Mouse (Mus musculus) layer of hippocampus, postnatal 36 days (tissue): ENCODE results near the gene Gfod2. TPM values are rescaled to one million over a fixed set of nuclear protein-coding genes. Genes with fewer than 3 reads are reported as not detected.

Experiments used
- DNase-seq, 2 experiments: peaks; one replicate each; pipeline ENCODE4 v3.0.0; 2022
- total RNA-seq, 2 experiments: library from RNA; stranded (reverse); gene quantifications; 2 replicates each; pipeline ENCODE4 v1.2.3; 2021

Gene Gfod2
- total RNA-seq, 2 experiments from 2014 or later = 21.9 to 22.5 TPM

DNA sequence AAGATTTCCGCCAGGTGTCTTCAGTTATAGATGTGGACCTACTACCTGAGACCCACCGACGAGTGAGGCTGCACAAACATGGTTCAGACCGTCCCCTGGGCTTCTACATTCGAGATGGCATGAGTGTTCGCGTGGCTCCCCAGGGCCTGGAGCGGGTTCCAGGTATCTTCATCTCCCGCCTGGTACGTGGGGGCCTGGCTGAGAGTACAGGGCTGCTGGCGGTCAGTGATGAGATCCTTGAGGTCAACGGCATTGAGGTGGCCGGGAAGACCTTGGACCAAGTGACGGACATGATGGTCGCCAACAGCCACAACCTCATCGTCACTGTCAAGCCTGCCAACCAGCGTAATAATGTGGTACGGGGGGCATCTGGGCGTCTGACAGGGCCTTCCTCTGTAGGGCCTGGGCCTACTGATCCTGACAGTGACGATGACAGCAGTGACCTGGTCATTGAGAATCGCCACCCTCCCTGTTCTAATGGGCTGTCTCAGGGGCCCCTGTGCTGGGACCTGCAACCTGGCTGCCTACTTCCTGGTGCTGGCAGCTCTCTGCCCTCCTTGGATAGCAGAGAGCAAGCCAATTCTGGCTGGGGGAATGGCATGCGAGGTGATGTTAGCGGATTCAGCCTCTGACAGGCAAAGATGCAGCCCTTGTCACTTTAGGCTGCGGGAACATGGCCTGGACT is 55.6 kb downstream of the Gfod2 start:
- no peak for DNase-seq

DNA sequence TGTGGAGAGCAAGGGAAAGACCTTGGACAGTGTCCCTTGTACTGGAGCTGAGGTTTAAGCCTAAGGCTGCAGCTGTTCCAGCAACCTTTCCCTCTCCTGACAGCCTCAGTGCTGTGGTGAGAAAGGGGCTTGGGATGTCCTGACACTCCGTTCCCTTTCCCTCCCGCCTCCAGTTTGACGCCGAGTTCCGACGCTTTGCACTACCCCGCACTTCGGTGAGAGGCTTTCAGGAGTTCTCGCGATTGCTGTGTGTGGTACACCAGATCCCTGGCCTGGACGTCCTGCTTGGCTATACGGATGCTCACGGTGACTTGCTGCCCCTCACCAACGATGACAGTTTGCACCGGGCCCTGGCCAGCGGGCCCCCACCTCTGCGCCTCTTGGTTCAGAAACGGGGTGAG is 56.5 kb downstream of the Gfod2 start:
- no peak for DNase-seq

DNA sequence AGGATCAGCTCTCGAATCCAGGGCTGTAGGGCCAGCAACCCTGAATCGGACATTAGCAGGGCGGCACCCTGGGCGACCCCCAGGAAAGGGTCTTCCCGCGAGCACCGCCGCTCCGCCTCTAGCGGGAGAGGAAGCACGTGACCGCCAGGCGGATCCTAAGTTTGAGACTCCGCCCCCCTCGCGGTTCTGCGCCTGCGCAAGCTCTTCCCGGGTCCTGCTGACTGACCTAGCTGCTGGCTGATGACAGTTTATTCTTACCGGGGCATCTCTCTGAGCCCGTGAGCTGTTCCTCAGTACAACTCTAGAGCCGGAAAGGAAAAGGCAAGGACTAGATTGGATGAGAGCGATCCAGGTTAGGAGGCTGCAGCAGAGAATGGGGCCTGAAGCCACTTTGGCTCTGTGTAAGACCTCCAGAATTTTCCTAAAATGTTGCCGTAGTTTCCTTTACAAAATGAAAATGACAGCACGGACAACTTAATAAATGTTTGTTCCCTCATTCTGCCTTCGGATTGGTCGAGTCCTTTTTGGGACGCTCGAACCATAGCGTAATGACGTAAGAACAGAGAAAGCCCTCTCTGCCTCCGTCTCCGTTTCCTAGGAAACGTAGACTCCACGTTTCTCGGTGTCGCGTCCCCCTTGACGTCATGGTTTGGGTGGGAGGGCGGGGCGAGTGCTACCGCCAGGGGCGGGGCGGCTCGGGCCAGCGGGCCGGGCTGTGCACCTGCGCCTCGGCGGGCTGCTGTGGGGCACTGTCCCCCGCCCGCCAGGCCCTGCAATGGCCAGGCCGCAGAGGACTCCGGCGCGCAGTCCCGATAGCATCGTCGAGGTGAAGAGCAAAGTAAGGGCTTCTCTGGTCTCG is 57.3 kb downstream of the Gfod2 start, which contains the start of the genes Acd and Pard6a:
Gene Acd, minus strand, starts transcription at position 137 of the 859 bp plus-strand sequence.
Gene Pard6a, plus strand, starts transcription at position 183 of the 859 bp plus-strand sequence.
- DNase-seq = peak; percentile 93 to 95

DNA sequence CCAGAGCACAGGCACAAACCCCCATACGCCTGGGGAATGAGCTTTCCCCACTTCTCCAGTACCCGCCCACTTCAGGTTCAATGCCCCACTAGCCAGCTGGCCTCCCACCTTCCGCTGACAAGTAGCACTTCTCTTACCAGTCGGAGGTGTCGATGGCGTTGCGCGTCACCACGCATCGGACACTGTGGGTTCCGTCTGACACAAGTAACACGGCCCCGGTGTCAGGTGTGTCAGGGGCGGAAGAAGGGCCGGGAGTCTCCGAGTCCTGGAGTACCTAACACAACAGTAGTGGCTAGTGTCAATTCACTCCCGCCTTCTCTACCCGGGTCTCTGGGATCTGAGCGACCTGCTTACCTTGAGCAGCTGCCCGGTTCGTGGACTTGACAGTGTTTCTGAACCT is 57.9 kb downstream of the Gfod2 start:
- no peak for DNase-seq

DNA sequence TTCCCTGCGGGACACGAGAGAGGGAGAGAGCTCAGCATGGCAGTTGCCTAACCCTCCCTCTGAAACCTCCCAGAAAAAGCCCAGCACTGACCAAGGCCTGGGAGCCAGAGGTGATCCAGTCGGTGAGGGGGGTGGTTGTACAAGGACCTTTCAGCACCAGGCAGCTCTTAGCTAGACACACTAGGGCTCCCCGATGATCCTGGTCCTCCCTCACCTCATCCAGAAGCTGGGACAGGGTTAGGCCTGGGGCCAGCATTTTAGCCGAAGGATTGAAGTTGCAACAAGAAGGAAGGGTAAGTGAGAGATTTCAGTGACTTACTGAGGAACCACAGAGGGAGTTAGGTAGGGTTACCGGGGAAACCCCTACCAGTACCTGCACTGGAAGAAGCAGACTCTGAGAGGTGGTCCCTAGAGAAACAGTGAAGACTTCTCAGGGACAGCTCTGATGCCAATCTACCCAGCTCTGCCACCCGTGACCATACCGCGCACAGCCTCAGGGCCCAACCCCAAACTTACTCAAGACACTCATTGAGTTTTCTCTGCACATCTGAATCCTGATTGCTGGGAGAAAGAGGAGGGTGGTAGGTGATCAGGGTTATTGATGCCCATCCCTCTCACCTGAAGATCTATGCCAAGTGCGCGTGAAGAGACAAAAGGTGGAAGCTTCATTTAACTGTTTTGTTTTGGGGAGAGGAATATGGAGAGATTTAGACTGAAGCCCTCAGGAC is 58.8 kb downstream of the Gfod2 start:
- no peak for DNase-seq

DNA sequence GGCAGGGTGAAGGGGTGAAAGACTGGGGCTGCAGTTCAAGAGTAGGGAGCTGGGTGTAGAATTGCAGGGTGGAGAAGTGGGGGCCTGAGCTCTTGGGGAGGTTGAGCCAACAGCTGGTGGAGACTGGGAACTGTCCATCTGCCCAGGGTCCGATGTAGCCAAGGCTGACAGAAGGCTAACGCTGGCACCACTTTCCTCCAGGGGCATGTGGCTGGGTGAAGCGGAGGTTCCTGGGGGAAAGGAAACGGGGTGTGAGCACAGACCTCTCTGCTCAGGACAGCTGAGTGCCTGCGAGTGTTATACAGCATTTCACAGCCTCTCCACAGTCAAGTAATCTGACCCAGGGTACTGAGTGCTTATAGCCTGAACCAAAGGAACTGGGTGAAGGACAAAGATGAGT is 59.7 kb downstream of the Gfod2 start:
- DNase-seq = no peak

DNA sequence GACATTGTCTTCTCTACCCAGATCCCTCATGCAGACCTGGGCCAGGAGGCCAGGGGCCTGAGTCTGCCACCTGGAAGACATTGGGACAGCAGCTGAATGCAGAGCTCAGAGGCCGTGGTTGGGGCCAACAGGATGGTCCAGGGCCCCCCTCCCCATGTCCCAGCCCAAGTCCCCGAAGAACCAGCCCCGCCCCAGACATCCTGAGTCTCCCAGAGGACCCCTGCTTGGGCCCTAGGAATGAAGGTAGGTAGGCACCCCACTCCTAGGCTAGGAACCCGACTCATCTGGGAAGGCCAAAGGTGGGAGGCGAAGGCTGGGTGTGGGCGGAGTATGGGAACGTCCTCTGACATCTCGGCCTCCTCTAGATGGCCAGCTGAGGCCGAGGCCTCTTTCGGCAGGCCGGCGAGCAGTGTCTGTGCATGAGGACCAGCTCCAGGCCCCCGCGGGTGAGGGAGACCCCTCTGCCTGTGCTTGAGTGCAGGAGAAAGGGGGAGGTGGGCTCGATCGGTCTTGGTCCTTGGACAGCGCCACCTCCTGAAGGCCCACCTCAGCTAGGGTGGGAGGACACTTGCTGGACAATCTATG is 61.2 kb downstream of the Gfod2 start:
- DNase-seq = no peak

DNA sequence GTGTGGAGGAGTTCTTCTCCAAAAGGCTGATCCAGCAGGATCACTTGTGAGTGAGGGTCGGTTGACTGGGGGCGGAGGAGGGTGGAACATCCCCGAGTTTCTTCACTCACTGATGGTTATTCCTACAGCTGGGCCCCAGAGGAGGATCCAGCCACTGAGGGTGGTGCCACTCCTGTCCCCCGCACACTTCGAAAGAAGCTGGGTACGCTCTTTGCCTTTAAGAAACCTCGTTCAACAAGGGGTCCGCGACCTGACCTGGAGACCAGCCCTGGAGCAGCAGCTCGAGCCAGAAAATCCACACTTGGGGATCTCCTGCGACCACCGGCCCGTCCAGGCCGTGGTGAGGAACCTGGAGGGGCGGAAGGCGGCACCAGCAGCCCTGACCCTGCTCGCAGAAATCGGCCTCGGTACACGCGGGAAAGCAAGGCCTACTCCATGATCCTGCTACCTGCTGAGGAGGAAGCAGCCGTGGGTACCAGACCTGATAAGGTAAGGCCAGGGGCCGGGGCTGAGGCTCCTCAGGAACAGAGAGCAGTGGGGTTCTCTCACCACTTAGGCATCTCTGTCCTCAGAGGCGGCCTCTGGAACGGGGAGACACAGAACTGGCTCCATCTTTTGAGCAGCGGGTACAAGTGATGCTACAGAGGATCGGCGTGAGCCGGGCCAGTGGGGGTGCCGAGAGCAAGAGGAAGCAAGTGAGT is 63.2 kb downstream of the Gfod2 start:
- no peak for DNase-seq

DNA sequence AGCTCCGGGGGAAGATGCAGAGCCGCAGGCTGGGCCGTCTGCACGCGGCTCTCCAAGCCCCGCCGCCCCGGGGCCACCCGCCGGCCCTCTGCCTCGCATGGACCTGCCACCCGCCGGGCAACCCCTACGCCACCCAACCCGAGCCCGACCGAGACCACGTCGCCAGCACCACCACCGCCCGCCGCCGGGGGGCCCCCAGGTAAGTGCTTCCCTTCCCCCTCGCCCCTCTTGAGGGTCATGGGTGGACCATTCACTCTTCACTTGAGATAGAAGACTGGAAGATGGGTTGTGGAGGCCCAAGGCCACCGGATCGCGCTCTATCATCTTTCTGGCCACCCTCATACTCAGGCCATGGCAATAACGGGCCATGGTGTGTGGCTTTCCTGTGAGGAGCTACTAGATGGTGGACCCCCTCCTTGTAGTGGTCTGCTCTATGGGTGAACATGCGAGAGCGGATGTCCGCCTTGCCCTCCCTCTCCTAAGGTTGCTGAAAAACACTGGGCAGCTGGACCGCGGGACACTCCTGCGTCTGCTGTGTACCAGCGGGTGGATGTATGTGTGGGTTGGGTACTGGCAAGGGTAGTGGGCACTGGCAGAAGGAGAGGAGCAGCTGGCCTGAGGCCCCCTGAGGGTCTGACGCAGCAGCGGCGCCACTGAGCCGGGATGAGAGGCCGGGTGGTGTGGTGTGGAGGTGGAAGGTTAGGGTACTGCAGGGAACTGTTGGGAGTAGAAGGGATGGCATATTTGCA is 64.2 kb downstream of the Gfod2 start:
- DNase-seq = peak; percentile 45 to 48

DNA sequence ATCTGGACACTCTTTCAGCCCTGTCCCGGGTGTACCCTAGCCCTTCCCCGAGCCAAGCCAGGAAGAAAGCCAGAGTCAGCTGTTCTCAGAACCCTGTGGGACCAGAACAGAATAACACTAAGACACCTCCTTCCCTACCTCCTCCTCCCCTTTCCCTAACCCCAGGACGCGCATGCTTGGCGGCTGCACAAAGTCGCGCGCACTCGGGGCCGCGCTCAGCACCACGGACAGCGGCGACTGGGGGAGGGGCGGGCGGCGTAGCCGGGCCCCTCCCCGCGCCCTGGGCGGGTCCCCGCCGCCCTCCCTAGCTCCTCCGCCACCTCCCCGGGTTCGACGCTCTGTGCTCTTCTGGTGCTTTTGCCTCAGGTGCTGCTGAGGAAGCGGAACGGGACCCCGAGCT is 64.8 kb downstream of the Gfod2 start:
- DNase-seq = peak; percentile 79 to 81

DNA sequence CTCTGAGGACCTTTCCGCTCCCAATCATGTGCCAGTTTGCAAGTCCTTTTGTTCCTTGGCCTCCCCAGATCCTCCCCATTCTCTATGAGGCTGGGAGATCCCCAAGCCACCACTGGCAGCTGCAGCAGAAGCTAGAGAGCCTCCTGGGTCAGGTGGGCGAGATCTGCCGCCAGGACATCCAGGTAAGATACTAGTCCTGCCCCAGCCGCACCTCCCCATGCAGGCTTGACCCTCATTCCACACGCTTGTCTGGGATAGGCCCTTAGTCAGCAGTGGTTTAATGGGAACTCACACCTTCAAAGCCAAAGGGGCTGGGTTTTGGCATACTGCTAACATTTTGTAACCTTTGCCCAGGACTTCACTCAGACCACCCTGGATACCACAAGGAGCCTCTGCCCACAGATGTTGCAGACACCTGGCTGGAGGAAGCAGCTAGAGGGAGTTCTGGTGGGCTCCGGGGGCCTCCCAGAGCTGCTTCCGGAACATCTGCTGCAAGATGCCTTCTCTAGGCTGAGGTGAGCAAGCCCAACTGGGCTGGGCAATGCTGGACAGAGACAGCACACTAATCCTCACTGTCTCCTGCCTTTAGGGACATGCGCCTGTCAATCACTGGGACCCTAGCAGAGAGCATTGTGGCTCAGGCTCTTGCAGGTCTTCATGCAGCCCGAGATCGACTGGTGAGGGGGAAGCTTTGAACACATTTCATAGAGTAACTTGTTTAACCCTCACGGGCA is 65.8 kb downstream of the Gfod2 start:
- DNase-seq = no peak

DNA sequence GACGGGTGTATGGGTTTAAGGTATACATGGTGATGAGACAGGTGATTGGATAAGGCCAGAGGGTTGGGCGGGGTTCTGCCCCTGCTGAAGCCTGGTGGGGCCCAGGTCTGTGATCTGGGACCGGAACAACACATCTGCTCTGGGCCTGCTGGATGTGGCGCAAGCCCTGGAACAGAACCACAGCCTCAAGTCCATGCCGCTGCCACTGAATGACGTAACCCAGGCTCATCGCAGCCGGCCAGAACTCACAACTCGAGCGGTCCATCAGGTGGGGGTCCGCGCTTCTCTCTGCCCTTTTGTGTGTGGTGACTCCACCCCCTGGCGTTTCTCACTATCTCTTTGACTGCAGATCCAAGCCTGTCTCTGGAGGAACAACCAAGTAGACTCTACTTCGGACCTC is 67.5 kb downstream of the Gfod2 start:
- DNase-seq = no peak

DNA sequence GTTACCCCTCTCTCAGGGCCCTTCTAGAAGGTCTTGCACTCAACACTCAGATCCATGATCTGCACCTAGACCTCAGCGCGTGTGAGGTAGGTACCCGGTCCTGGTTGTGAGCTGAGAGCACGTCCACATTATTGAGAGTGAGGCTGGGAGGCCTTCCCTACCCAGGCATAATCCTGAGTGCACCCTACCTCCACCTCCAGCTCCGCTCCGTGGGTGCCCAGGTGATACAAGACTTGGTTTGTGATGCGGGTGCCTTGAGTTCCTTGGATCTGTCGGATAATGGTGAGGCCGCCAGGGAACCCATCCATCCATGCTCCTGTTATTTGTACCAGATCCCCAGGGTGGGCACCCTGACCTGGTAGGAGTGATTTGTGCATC is 68.5 kb downstream of the Gfod2 start:
- DNase-seq = no peak

DNA sequence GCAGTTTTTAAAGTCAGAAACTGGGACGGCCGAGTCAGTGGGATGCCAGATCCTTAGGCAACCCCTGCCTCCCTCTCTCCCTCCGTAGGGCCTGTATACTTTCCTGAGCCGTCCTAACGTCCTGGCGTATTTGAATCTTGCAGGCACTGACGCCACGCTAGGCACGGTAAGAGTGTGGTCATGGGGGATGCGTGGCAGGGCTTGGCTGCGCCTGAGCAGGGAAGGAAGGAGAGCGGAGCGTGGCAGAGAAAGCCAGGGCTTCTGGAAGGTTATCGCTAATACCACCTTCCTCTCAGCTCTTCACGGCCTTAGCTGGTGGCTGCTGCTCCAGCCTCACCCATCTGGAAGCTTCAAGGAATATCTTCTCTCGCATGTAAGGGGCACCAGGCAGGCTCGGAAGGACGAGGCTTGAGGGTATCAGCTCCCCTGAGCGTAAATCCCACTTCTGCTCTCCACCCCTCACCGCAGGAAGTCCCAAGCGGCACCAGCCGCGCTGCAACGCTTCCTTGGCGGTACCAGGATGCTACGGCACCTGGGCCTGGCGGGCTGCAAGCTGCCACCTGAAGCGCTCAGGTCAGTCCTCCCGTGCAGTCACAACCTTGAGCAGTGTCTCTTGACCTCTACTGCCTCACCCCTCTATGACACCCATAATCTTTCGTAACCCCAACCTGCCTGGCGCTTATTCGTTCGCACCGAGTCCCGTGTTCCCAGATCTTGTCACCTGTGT is 69.0 kb downstream of the Gfod2 start:
- DNase-seq = no peak

DNA sequence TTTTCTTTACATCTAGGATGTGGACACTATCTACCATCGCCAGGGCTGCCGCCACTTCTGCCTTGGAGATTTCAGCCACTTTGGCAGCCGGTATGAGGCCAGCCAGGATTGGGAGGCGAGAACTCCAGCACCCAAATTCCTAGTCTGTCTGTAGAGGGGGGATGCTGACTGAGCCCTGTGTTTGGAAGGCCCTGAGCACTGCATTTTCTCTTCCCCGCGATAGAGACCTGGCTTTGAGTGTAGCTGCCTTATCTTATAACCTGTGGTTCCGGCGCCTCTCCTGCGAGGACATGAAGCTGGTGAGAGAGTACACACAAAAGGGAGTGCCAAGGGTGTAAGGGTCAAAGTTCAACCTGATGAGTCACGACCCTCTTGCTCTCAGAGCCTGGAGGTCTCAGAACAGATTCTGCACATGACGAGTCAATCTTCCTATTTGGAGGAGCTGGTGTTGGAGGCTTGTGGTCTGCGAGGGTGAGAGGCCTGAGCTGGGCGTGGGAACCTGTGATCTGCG is 70.2 kb downstream of the Gfod2 start:
- DNase-seq = no peak

DNA sequence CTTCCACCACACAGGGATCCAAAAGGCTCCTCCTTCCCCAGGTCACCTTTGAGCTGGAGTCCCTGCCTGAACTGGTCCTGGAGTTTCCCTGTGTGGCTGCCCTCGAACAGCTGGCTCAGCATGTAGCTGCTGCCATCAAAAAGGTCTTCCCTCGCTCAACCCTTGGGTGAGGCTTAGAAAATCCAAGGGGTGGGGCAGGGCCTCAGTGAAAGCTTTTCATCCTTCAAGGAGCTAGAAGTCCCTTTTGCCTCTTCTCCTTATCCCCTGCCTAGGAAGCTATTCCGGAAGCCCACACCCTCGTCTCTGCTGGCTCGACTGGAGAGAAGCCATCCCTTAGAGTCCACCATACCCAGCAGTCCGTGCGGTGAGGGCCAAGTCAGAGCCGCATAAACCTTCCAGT is 71.0 kb downstream of the Gfod2 start:
- DNase-seq = no peak

DNA sequence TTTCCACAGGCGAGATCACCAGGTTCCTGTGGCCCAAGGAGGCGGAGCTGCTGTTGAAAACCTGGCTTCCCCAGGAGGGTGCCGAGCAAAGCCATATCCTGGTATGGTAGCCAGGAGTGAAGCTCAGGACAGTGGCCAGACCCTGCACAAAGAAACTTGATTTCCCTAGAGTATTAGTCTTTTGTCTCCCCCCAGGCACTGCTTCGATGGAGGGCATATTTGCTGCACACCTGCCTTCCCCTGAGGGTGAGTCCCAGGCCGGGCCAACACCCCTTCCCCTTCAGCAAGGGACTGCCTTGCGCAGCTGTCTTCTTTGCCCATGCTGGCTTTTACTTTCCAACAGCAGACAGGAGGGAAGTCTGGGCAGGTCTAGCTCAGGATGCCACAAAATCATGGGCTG is 71.9 kb downstream of the Gfod2 start:
- DNase-seq = no peak

DNA sequence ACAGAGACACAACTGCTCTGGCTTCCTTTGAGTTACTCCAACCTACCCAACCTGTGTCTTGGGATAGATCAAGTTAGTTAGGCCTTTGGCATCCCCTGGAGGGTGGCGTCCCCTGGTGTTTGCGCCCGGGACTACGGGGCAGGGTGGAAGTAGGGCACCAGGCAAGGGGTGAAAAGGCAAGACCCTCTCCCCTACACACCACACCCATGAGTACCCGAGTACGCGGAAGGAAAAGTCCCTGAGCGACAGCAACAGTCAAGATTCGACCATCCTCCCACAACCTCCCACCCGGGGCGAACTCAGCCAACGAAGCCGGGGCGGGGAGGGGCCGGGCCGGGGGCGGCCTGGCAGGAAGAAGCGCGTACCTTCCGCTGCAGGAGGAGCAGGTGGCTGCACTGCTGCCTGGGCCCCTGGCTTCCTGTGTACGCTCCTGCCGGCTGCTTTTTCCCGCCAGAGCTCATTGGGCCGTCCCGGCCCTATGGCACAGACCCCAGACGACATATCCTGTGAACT is 72.6 kb downstream of the Gfod2 start, which contains the start of gene Carmil2:
Gene Carmil2, plus strand, starts transcription at position 479 of the 513 bp plus-strand sequence.
- DNase-seq = no peak

DNA sequence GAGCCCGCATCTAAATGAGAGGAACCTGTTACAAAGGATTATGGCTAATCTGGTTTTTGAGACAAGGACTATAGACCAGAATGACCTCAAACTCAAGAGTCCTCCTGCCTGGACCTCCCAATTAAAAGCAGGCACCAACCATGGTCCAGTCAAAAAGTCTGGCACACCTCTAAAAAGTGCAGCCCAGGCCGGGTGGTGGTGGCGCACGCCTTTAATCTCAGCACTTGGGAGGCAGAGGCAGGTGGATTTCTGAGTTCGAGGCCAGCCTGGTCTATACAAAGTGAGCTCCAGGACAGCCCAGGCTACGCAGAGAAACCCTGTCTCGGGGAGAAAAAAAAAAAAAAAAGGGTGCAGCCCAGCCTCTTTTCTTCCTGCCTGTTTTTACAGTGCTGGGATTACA is 73.1 kb downstream of the Gfod2 start:
- DNase-seq = no peak
